Mouse (Mus musculus): Measurements from ENCODE around the gene Rbfox1.

The Rbfox1 gene

DNA sequence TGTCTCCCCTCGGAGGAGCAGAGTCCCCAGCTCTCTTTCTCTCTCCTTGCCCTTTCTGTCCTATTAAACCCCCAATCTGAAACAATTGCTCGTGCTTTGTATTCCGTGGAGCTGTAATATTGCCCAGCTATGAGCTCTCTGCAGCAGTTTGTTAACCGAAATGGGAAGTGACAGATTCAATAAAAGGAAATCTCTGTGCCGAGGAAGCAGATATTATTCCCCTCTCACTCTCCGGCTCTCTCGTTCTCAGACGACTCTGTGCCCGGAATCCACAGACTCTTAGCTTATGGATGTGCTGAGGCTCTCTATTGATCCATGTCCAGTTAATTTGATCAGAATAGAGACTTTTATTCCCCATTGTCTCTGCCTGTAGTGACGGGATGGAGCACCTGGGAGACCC, 1260.3 kb downstream of the Rbfox1 start:
- in situ Hi-C loops (cut with MboI, MseI) = no loop called here

DNA sequence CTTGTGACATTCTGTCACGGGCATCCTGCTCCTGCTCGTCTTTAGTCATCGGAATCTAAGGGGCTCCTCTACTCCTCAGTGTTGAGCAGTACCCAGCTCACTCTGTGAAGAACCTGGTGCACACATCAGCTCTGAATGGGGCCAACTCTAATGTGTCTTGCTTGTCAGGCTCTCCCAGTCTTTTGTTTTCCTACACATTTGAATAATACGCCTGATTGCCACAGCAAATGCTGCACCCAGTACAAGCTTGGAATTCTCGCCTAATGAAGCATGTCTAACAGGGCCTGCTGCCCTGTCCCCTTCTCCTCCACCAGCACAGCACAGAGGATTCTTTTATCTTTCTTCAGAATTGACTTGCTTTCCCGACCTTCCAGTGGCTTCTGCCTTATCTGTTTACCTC, 1261.3 kb downstream of the Rbfox1 start:
- in situ Hi-C loops (cut with MboI, MseI) = no loop called here

DNA sequence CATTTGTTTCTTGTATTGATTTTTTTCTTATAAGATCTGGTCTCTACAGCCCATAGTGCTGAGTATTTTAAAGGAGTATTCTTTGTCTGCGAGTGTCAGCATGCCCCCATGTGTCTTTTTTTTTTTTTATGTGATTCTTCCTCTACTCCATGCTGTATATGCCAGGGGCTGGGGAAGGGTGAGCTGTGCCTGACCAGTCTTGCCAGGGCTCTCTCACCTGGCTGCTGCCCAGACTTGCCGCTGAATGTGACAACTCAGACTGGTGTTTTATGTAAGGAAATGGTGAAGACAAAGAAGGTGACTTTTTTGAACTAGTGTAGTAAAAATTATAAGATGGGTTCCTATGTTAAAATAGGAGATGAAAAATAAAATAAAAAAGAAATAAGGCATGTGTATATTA, 1262.7 kb downstream of the Rbfox1 start:
- in situ Hi-C loops (cut with MboI, MseI) = no loop called here

DNA sequence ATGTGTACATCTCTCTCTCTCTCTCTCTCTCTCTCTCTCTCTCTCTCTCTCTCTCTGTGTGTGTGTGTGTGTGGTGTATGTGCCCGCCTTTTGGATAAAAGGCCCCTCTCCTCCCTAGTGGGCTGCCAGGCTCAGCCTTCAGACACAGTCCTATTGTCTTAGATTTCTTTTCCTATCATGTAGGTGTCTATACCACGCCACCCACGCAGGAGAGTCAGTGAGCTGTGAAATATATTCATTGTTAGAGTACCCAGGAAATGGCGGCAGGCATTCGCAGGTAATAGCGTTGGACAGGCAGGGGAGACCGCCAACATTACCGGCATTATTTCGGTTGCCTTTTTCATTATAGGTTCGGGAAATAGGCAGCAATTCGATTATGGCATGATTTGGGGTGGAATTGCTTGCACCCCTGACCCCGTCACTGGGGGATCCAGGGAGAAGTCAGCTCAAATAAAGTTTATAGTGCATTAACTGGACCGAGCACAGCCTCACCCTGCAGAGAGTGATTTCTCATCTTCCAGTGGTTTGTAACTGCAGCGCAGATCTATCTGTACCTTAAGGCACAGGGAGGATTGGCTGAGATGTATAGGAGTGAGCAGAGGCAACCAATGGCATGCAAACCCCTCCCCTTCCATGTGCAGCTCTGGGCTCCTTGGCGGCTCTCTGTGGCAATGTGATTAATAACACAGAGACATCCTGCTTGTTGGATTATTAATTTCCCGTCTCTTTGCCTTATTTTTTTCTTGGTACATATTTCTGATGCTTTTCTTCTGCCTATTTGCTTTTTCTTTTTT, 1264.1 kb downstream of the Rbfox1 start:
- in situ Hi-C loops (cut with MboI, MseI) = no loop called here

DNA sequence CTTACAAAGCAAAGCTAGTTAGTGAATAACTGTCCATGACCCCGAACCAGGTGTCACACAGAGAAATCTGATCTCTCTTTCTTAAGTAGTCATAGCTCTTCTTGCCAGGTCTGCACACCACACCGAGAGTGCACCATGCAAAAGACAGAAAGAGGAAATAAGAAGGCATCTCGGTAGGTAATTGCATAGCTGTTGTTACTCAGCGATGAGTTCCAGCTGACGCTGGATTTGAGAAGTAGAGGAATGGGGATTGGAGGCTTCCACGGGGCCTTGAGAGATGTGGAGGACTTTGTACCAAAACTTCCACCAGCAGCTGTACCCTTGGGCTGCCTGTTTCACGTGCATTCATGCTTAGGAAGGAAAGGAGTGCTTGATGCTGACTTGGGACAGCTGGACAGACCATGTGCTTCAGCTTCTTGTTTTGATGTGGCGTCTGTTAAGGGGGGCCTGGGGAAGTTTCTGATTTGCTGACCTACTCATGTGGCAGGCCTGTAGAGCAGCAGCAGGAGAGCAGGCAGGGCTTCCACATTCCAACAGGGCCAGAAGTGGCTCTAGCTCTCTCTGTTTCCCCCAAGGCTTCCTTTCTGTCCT, 1265.1 kb downstream of the Rbfox1 start:
- in situ Hi-C loops (cut with MboI, MseI) = no loop called here

DNA sequence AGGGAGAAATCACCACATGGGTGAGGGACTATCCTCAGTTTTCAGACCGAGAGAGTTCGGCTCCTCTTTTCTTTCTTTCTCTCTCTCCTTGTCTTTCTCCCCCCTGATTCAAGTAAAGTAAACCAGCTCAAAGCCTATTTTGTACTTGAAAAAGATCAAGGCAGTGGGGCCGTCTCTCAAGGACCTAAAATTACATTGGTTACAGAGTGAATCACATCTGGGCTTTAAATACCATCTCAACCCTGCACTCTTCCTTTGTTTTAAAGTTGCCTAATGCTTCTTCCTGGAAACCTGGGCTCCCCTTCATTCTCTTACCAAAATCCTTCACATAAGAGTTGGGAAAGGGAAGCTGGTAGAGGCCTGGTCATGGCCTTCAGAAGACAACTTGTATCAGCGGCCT, 1267.2 kb downstream of the Rbfox1 start:
- in situ Hi-C loops (cut with MboI, MseI) = no loop called here

DNA sequence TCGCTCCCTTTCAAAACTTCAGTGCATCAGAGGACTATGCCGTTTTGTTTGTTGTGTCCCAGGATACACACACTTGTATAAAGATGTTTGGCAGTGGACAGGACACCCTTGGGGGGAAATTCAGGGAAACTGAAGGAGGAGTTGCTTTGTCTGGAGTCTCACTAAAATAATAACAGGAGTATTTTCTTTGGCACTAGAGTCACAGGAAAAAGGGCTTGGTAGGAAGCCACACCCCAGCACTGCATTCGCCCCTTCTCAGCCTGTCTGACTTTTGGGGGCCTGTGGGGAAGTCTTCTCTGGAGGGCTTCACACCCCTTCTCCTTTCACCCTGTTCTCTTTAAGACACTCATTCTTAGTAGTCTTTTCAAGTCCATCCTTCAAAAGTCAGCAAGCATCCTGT, 1269.5 kb downstream of the Rbfox1 start:
- in situ Hi-C loops (cut with MboI, MseI) = no loop called here

DNA sequence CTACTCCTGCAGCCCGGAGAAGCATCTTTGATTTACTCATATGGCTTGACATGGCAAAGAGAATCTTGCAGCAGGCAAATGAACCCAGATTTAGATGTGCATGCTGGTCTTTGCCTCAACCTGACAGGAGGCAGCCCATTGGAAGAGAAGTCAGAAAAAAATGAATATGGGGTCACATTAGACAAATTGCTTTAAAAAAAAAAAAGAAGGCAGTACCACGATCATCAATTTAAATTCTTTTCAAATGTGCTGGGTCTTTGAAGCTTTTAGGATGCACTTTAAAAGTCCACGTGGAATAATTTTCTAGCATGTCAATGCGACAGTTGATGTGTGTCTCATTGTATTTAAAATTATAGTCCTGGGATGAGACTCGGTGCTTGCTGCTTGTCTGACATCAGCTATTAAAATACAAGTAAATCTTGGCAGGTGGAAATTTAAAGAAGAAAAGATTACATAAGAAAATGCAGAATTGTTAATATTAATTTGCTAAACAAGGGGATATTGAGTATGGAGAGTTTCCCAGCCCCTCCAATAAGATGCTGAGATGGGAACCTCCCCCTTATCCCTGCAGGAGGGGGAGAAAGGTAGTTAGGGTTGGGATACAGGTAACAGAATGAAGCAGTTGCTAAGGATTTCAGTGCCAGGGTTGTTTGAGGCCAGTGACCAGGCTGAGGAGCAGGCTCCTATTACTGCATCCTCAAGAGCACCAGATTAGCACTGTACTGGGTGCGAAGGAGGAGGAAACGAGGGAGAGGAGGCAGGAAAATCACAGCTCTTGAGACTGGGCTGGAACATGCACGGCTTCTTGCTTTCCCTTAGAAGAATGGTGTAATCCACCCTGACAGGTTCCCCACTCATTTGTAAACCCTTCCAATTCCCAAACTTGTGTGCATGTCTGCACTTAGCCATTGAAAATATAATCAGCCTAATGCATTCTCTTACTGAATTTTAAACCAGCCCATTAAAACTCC, 1274.0 kb downstream of the Rbfox1 start:
- in situ Hi-C loops (cut with MboI, MseI) = no loop called here

DNA sequence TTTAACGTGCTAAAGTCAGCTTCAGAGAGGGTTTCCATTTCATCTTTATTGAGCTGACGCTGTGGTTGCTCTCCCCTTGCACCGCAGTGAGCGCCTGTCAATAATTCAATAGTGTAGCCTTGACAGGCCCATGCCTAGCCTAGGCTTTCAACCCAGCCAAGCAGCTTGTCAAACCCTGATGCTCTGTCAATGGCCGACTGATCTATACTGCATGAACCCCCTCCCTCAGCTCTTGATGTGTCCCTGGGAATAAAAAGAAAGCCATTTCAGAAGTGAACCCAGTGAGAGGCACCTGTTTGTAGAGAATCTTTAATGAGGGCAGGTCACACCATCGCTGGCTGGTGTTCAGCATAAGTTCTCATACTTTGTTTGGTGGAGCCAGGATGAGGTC, 1274.7 kb downstream of the Rbfox1 start:
- in situ Hi-C loops (cut with MboI, MseI) = no loop called here

DNA sequence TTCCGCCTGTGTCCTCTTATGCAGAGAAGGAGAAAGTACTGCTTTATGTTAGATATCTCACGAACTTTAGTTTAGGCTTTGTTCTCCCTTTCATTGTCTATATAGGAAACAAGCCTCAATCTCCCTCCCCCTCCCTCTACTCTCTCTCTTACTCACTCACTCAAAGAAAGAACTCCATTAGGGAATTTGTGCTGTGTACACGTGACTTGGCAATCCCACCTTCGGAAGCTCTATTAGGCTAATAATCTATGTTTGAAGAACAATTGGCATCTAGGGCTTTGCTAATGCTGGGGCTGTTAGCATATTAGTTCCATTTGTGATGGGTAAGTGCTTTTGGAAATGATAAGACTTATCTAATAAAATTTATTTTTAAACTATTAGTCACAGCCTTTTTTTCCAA, 1277.0 kb downstream of the Rbfox1 start:
- in situ Hi-C loops (cut with MboI, MseI) = no loop called here

DNA sequence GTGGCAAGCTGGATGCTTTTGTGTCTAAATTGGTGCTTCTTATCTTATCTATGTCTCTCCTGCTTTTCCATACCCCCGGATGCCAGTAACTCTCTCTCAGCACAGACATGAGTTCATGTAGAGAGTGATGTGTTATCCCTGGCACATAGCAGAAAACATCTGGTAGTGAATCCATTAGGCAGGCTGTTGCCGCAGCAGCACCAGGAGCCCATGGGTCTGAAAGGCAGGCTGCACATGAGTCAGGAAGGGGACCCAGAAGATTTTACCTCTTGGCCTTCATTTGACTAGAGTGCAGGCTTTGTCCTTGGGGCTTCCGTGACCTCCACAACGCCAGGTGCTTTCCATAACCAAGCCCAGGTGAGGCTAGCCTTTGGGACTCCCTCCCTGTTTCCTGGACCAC, 1278.5 kb downstream of the Rbfox1 start:
- in situ Hi-C loops (cut with MboI, MseI) = no loop called here

DNA sequence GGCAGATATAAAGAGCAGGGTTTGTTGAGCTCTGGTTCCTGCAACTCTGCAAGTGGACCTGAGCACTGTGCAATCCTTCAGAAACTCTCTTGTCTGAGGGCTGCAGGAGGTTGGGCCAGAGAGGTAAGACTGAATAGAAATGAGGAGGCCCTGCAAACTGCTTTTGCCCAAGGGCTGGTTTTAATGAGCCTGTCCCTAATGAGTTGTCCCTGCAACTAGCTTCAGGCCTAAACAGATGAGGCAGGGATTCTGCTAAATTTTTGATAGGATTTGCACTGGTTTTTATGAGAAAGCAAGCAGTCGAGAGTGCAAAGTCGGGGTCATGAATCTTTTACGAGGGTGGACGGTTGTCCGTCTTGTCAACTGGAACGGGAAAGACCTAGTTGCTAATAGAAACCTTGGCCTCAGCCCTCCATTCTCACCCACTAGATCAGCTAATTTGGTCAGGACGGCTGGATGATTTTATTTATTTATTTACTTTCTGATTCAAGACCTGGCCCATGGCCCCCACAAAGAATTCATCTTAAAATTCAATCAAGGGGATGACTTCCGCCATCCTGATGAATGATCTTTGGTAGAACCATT, 1279.1 kb downstream of the Rbfox1 start:
- in situ Hi-C loops (cut with MboI, MseI) = no loop called here

DNA sequence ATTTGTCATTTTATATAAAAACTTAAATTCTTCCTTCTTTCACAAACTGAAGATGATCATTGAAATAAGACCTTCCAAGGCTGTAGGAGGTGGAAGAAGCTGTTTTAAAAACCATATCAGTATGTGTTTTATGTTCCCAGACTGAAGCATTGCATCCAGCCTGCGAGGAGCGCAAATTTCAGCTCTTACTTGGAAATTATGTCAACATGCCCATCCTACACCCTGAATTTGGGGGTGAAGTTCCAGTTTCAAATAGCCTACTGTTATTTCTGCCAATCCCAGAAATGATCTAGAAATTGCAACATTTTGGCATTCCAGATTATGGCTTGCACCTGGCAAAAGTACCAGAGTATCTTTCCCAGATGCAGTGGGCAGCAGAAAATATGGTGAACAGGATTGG, 1290.8 kb downstream of the Rbfox1 start:
- in situ Hi-C loops (cut with MboI, MseI) = no loop called here

DNA sequence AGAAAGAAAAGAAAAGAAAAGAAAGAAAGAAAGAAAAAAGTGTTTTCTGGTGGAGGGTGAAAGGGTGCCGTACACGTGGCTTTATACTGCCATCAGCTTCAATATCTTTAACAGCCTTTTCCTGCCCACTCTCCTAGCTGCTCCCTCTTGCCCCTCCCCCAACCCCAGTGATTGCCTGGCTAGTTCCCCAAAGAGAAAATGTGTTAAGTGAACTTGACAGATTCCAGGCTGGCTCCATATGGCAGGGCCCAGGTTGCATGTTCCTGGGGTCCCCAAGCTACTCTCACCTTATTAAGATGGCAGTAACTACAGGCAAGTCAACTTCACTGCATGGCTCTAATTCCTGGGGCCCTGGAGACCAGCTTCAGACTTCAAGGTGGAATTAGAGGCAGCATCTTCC, 1302.6 kb downstream of the Rbfox1 start:
- in situ Hi-C loops (cut with MboI, MseI) = no loop called here

DNA sequence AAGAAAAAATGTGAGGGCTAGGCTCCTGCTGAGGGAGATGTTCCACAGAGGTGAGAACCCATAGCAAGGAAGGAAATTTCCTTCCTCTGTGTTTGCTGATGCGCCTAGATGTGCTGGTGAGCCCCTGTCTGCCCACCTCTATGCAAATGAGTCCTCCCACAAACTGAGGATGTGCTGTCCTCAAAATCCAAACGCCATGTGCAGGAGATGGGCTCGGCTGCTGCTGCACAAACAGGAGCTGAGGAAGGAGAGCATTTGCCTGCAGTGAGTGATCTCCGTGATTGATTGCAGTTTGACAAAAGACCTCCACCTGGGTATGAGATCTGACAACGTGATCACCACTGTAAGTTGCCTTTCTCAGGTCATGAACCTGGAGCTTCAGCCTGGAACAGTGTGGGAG, 1308.4 kb downstream of the Rbfox1 start:
- in situ Hi-C loops (cut with MboI, MseI) = no loop called here

DNA sequence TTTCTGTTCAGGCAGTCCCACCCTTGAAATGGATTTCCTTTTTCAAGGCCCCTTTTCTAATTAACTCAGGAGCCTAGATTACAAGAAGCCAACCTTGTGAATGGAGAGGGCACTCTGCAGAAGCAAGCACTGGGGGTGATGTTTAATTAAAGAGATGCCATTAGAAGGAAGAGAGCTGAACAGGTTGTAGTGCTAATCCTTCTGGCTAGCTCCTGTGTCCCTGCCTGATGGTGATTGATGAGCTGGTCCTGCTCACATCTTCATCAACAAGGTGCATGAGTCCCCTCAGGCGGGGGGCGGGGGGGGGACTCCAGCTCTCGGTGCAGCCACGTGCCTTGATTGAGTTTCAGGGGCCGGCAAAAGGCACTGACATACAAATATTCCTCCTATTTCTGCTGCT, 1312.8 kb downstream of the Rbfox1 start:
- in situ Hi-C loops (cut with MboI, MseI) = no loop called here

DNA sequence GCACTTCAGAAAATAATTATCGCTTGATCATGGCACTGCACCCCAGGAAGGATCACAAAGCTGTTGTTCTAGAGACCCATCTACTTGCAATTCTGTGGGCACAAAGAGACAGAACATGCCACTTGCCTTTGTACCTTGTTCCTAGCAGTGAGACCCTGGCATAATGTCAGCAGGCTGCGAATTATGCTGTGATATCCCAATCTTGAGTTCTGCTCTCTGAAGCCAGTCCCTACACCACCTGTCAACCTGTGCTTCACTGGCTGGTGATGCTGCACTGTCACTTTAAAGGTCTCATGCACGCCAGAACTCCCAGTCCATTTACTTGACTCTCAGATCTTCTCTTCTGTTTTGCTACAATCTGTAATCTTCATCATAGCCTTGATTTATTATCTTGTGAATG, 1315.1 kb downstream of the Rbfox1 start:
- in situ Hi-C loops (cut with MboI, MseI) = no loop called here

DNA sequence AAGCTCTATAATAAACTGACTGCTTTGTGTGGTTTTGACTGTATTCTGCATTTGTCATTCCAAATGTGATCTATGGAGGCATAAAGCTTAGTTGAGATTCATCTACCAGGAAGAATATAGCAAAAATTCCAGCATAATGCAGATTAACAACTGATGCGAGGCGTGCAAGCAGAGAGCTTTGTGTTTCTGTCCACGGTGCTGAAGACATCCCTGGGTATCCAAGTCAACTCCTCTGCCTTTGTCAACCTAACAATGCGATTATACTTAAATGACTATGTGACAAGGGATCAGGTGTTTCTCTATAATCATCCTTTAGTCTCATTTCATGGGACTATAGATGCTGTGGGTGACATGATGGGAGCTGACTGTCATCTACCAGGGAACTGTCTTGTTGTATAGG, 1316.7 kb downstream of the Rbfox1 start:
- in situ Hi-C loops (cut with MboI, MseI) = no loop called here

DNA sequence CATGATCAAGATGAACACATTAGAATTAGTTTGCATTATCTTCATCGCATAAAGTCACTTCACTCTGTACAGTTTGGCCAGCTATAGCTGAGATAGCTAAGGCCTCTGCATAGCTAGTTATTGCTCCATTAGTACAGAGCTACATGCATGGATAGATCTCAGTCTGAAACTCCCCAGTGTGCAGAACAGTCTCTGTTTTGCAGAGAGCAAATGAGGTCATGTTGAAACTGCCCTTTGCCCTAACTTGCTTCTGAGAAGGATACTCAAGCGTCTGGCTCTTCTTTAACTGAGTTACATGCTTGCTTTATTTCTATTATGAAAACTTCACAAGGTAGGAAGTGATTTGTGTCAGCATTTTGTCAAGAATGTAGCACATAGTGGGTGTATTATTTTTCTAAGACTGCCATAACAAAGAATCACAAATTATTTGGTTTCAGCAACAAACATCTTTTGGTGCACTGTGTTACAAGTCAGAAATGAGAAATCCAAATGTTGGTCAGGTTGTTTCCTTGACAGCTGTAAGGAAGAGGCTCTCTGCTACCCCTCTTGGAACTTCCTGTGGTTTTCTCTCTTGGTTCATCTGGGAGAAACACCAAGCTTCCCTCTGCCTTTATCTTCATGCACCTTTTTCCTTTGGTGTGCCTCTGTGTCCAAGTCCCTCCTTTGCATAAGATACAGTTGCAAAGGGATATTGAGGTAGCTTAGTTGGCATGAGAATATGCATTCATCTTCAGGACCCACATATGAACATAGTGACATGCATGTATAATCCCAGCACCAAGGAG, 1321.2 kb downstream of the Rbfox1 start:
- in situ Hi-C loops (cut with MboI, MseI) = no loop called here

DNA sequence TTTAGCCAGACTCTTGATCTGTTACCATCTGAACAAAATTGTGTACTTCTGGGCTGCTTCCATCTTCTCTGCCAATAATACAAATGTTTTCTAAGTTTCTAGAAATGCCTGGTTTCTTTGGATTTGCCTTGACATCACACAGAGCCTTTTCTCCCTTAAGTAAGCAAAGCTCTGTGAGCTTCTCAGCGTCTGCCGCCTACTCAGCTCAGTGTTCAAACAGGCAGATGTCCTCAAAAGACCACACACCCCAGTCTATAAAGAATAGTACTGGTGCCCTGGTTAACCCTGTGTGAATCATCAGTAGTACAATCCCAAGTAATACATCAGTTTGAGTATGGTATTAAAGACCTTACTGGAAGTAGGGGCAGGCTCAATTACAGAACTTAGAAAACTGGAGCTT, 1322.4 kb downstream of the Rbfox1 start:
- in situ Hi-C loops (cut with MboI, MseI) = no loop called here

DNA sequence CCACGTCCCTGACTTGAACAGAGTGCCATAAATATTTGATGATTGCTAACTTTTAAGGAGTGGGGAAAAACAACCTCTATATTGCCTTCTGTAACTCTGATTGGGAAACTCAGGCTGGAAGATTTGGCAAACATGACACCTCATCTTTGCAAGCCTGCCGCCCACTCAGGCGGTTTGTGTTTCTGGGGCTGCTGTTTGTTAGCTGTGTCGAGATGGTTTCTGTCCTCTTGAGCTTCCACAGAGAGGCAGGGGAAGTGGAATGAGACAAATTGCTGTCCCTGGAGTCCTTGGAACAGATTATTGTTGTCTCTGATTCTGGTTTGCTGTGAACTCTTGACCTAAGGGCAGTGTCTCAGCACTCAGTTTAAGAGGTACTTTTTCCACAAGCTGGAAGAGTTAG, 1327.6 kb downstream of the Rbfox1 start:
- in situ Hi-C loops (cut with MboI, MseI) = no loop called here
